Mouse (Mus musculus) layer of hippocampus, adult 9-11 months (tissue): ENCODE results near the gene Fxr2.
"Not testable (repeated sequence)": the region's sequence is repeated elsewhere in the genome, so short reads cannot be mapped to it uniquely, and the experiment has no call there.

ENCODE experiments used
- DNase-seq: peaks from one replicate; pipeline ENCODE4 v3.0.0; 2022

Fxr2 gene

DNA sequence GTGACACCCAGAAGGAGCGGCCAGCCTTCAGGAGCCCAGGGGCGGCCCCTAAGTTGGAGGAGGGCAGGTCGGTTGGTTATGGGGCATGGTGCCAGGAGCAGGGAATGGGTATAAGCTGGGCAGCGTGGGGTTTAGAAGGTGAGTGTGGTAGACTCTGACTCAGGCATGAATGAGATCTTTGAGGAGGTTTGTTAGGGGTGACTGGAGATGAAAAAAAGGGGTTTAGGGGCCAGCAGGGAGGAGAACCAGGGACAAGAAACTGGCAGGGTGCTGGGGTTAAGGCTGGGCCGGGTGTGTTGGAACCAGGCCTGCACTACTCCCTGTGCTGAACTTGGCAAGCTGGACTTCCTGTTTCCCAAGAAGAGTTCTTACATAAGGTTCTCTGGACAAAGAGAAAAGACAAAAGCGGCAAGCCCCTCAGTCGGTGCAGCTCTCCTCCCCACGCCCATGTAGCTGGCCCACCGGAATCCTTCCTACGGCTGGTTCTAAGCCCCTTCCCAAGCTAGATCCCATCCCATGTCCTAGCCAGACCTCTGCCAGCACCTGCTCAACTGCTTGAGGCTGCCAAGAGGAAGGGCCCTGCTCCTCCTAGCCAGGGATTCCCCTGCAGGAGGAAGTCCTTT, 52.8 kb downstream of the Fxr2 start, which contains the start of gene Tnfsf13:
TSS of gene Tnfsf13 (minus strand) at position 259 of the 623 bp plus-strand sequence.
- DNase-seq, result peak; percentile 80

- DNase-seq, result no peak
These were observed 53.6 kb downstream of the Fxr2 start for GRCm38 (mm10) chr11:69686377-69686776.

DNA sequence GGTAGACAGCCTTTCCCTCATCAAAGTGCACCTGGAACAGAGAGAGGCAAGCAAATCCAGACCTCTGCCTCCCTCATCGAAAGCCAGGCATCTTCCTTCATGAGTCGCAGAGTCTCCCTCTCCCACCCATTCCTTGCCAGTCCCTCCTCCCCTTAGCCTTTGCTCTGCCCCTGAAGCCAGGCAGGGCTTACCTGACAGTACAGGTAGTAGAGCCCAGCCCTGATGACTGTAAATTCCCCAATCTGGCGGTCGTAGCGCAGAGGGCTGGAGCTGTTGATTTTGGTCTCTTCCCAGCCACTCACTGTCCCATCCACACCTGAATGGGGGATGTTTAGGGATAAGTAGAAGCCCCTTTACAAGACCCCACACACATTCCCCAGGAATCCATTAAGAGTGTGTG, 54.3 kb downstream of the Fxr2 start:
- no peak for DNase-seq

DNA sequence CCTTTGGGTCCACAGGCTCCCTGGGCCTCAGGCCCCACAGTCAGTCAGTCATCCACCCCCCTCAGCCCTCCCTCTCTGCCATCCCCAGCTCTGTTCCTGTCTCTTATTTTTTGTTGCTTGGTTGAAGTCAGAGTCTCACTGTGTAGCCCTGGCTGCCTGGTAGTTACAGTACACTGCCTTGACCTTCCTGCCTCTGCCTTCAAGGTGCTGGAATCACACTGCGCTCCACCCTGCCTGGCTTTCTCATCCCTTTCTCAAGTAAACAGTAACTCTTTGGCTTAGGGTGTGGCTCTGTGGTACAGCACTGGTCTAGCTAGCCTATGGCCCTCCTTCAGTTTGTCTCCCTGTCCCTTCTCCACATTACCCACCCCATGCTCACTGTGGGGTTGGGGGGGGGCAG, 57.1 kb downstream of the Fxr2 start:
- no peak for DNase-seq

- DNase-seq, result no peak
These were observed 59.5 kb downstream of the Fxr2 start for GRCm38 (mm10) chr11:69692196-69692811.

- DNase-seq, result no peak
These were observed 60.1 kb downstream of the Fxr2 start for GRCm38 (mm10) chr11:69692863-69693262.

- DNase-seq, result no peak
These were observed 60.7 kb downstream of the Fxr2 start for GRCm38 (mm10) chr11:69693421-69693965.

DNA sequence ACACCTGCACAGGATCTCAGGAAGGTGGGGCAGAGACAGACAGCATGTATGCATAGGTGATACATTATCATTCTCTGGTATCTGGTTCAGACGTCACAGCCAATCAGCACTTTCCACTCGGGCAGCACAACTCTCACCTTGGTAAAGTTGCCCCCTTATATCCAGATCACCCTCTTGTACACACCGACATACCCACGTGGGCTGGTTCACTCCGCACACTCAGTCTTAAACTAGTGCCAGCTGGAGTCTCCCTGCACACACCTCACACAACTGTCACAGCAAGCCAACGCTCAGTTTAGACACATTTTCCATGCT, 62.2 kb downstream of the Fxr2 start:
- DNase-seq, result no peak

DNA sequence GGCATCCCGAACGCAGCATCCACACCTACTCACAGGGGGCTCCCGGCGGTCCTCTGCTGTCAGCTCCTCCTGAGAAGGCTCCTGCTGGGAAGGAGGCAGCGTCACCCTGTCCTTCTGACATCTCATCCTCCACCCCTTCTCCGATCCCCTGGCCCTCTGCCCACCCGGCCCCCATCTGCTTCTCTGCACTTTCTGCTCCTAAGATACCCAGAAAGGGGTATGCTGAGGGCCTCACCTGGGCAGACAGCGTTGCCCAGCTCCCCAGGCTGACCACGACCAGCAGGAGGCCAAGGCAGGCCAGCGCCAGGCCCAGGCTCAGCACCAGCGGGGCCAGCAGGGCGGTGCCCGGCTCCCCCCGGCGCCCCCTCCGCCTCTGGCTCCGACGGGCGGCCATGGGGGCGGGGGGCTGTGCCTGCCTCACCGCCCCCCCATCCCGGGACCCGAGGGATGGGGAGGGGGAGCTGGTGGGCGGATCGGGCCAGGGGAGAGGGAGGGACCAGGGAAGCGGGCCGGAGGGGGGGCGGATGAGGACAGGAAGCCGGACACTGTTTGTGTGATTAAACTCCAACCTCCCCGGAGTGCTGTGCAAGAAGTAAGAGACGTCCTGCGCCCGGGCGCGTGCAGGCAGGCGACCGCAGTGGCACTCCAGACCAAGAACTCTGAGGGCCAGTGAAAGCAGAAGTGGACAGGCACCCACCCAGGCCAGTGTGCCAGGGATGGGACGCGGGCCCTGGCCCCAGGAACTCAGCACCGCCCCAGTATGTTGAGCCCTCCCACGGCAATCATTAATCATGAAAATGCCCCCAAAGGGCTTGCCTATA, 62.8 kb downstream of the Fxr2 start, which contains the start of the genes Tnfsf12 and Tnfsfm13:
TSS of gene Tnfsf12 (minus strand) at position 489 of the 821 bp plus-strand sequence.
TSS of gene Tnfsfm13 (minus strand) at position 738 of the 821 bp plus-strand sequence.
- peak; percentile 78 for DNase-seq

- no peak for DNase-seq
These were observed 64.6 kb downstream of the Fxr2 start for GRCm38 (mm10) chr11:69697396-69697795.

GRCm38 (mm10) chr11:69698574-69698973, 65.8 kb downstream of the Fxr2 start:
- no peak for DNase-seq

- no peak for DNase-seq
These were observed 66.8 kb downstream of the Fxr2 start for GRCm38 (mm10) chr11:69699595-69699994.

- DNase-seq, result not testable (repeated sequence)
These were observed 70.1 kb downstream of the Fxr2 start for GRCm38 (mm10) chr11:69702886-69703285.
